Mouse (Mus musculus) heart, embryonic 11.5 days (tissue): ENCODE results near the gene Tmem128. TPM values are rescaled to one million over a fixed set of nuclear protein-coding genes. Genes with fewer than 3 reads are reported as not detected.

Source experiments
- ATAC-seq: fragments of 200-750 bp; cut with Nextera tagmentation; replicated peaks from 2 replicates; pipeline ENCODE4 v1.8.0; 2017; ENCODE audit warnings: moderate library complexity; ENCODE audit not compliant: insufficient number of reproducible peaks, low FRiP score, low TSS enrichment
- H3K27ac ChIP-seq: fragments of 300-500 bp; sonication (generic); 2 replicates; pipeline ENCODE4 v1.5.1; 2014; ENCODE audit warnings: mild to moderate bottlenecking, low read depth, low read length
- H3K27me3 ChIP-seq: fragments of 300-500 bp; sonication (generic); 2 replicates; pipeline ENCODE4 v1.6.1; 2014; ENCODE audit warnings: mild to moderate bottlenecking, low read length, mixed read lengths; ENCODE audit not compliant: control insufficient read depth, insufficient read depth
- H3K36me3 ChIP-seq: fragments of 300-500 bp; sonication (generic); 2 replicates; pipeline ENCODE4 v1.6.1; 2014; ENCODE audit warnings: mild to moderate bottlenecking, low read length, moderate library complexity, mixed read lengths; ENCODE audit not compliant: control insufficient read depth, insufficient read depth
- H3K4me1 ChIP-seq: fragments of 300-500 bp; sonication (generic); 2 replicates; pipeline ENCODE4 v1.6.1; 2014; ENCODE audit warnings: low read length; ENCODE audit not compliant: control insufficient read depth, insufficient read depth
- H3K4me2 ChIP-seq: fragments of 300-500 bp; sonication (generic); 2 replicates; pipeline ENCODE4 v1.6.1; 2014; ENCODE audit warnings: mild to moderate bottlenecking, moderate library complexity
- H3K4me3 ChIP-seq: fragments of 300-500 bp; sonication (generic); 2 replicates; pipeline ENCODE4 v1.5.1; 2014; ENCODE audit warnings: low read depth, low read length
- H3K9ac ChIP-seq: fragments of 300-500 bp; sonication (generic); 2 replicates; pipeline ENCODE4 v1.6.1; 2014; ENCODE audit warnings: mild to moderate bottlenecking, low read depth, low read length, moderate library complexity
- H3K9me3 ChIP-seq: fragments of 300-500 bp; sonication (generic); replicated peaks from 2 replicates; pipeline ENCODE4 v1.6.1; 2016; ENCODE audit warnings: low read length; ENCODE audit not compliant: control insufficient read depth
- whole genome bisulfite sequencing: fragments of 180-500 bp; shearing (Covaris S2); extraction: QIAGEN DNeasy Blood & Tissue Kit; methylation state at CpG from one replicate; pipeline ENCODE4 v1.1.7; 2014; ENCODE audit not compliant: insufficient replicate concordance; 5-methylcytosine and 5-hydroxymethylcytosine counted together
- polyA plus RNA-seq: library from polyadenylated mRNA; unstranded; fragments of >200 nt; fragmentation: Nextera tagmentation; extraction: Ambion mirVana; gene quantifications from 2 replicates; pipeline ENCODE4 v1.2.1, GENCODE M21; 2014

Tmem128 gene
- polyA plus RNA-seq, 1 experiment from 2014 or later: 50.7 TPM

DNA sequence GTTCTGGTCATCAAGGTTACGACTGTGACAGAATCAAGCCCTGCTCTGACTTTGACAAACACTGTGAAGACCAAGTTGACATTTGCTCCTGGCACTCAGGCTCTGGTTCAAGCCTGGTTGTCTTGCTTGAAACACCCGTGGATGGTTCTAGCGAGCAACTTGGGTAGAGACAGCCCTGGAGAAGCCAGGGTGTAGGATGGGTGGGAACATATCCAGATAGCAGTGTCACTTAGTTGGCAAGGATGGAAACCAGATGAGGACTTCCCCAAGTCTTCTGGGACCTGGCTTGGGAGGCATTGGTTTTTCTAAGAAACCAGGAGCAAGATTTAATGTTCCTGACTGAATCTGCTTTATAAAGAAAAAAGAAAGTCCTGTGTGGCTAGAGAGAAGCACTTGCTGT lies 11.0 kb downstream of the Tmem128 start:
- H3K27me3 ChIP-seq: peaks cover 27% of the 10 kb centered on the region
- H3K9ac ChIP-seq: no peak overlapping the region
- no peak overlapping the region for H3K4me3 ChIP-seq
- peaks cover 2% of the 10 kb centered on the region; the same call in 1 of the 2 replicates for H3K36me3 ChIP-seq
- no peak for ATAC-seq
- no peak overlapping the region for H3K27ac ChIP-seq
- H3K4me1 ChIP-seq: no peaks in the 10 kb centered on the region
- 87% methylated on average over 3 of the region's 3 CpGs for WGBS
- H3K4me2 ChIP-seq: no peak overlapping the region
- H3K9me3 ChIP-seq: no peaks in the 10 kb centered on the region

DNA sequence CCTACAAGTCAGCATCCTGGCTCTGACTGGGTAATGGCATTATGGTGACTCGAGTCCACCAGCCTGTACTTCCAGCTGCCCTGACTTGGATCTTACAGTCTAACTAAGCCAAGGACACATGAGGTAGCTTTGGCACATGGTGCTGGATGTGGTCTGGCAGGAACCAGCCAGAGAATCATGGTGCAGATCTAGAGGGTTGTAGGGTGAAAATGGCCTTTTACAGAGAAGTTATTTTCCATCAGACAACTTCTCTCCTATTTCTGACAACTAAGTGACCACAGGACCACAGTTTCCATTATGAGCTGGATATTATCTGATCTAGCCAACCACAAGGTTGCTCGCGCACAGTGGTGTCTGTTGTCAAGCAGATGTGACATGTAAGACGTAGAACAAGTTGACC lies 13.8 kb downstream of the Tmem128 start:
- no peak overlapping the region for H3K27ac ChIP-seq
- 77% methylated on average over 4 of the region's 4 CpGs for WGBS
- H3K27me3 ChIP-seq: peaks cover 55% of the 10 kb centered on the region
- no peaks in the 10 kb centered on the region; the same call in 1 of the 2 replicates for H3K36me3 ChIP-seq
- peaks cover 13% of the 10 kb centered on the region for H3K4me1 ChIP-seq
- no peak overlapping the region for H3K4me3 ChIP-seq
- no peak for ATAC-seq
- H3K9ac ChIP-seq: no peak overlapping the region
- H3K9me3 ChIP-seq: no peaks in the 10 kb centered on the region
- H3K4me2 ChIP-seq: no peak overlapping the region

GRCm38 (mm10) chr5:38275771-38276170 lies 15.8 kb downstream of the Tmem128 start, which contains the start of gene Otop1:
Gene Otop1, plus strand, starts transcription at chr5:38275972.
- no peaks in the 10 kb centered on the region for H3K9me3 ChIP-seq
- ATAC-seq: no peak
- peaks cover 69% of the 10 kb centered on the region for H3K27me3 ChIP-seq
- H3K4me2 ChIP-seq: peak within 1 kb of the TSS; percentile 25
- no peak within 1 kb of the TSS for H3K9ac ChIP-seq
- no peak within 1 kb of the TSS for H3K27ac ChIP-seq
- WGBS: 7% methylated on average over 4 of the region's 4 CpGs
- H3K4me1 ChIP-seq: peaks cover 13% of the 10 kb centered on the region
- H3K4me3 ChIP-seq: peak within 1 kb of the TSS; percentile 35; the same call in 1 of the 2 replicates
- no peaks in the 10 kb centered on the region for H3K36me3 ChIP-seq

- no peak overlapping the region; the same call in 1 of the 2 replicates for H3K4me3 ChIP-seq
- peaks cover 70% of the 10 kb centered on the region for H3K27me3 ChIP-seq
- no peak for ATAC-seq
- no peaks in the 10 kb centered on the region for H3K36me3 ChIP-seq
- H3K27ac ChIP-seq: no peak overlapping the region
- H3K9me3 ChIP-seq: no peaks in the 10 kb centered on the region
- 3% methylated on average over 19 of the region's 19 CpGs for WGBS
- H3K9ac ChIP-seq: no peak overlapping the region
- H3K4me2 ChIP-seq: peak overlapping the region; percentile 25
- peaks cover 13% of the 10 kb centered on the region for H3K4me1 ChIP-seq
Measured at GRCm38 (mm10) chr5:38276451-38276850, 16.5 kb downstream of the Tmem128 start.

GRCm38 (mm10) chr5:38277098-38277866 lies 17.3 kb downstream of the Tmem128 start:
- H3K4me3 ChIP-seq: peak overlapping the region; percentile 35
- 0 out of 2 replicates have a peak, but pooled peaks have one; percentile 5 for ATAC-seq
- H3K9me3 ChIP-seq: no peaks in the 10 kb centered on the region
- no peak overlapping the region for H3K9ac ChIP-seq
- H3K36me3 ChIP-seq: no peaks in the 10 kb centered on the region
- peak overlapping the region; percentile 59 for H3K4me2 ChIP-seq
- H3K4me1 ChIP-seq: peaks cover 13% of the 10 kb centered on the region
- no peak overlapping the region for H3K27ac ChIP-seq
- under 1% methylated on average over 65 of the region's 65 CpGs for WGBS
- peaks cover 70% of the 10 kb centered on the region for H3K27me3 ChIP-seq

GRCm38 (mm10) chr5:38277936-38278600 lies 18.1 kb downstream of the Tmem128 start:
- H3K27ac ChIP-seq: no peak overlapping the region
- H3K4me2 ChIP-seq: no peak overlapping the region; the same call in 1 of the 2 replicates
- 9% methylated on average over 12 of the region's 12 CpGs for whole genome bisulfite sequencing
- peaks cover 13% of the 10 kb centered on the region for H3K4me1 ChIP-seq
- no peak overlapping the region; the same call in 1 of the 2 replicates for H3K4me3 ChIP-seq
- H3K27me3 ChIP-seq: peaks cover 70% of the 10 kb centered on the region
- no peaks in the 10 kb centered on the region for H3K9me3 ChIP-seq
- no peak overlapping the region for H3K9ac ChIP-seq
- no peak for ATAC-seq
- no peaks in the 10 kb centered on the region for H3K36me3 ChIP-seq

- Histone ChIP-seq H3K9me3 (no peaks in the 10 kb centered on the region), H3K4me2 (no peak overlapping the region), H3K9ac (no peak overlapping the region), H3K36me3 (no peaks in the 10 kb centered on the region), H3K27ac (no peak overlapping the region), H3K4me1 (peaks cover 13% of the 10 kb centered on the region), H3K27me3 (peaks cover 52% of the 10 kb centered on the region), H3K4me3 (no peak overlapping the region)
- WGBS: 44% methylated on average over 1 of the region's 1 CpGs
- no peak for ATAC-seq
Measured at GRCm38 (mm10) chr5:38280075-38280474, 20.1 kb downstream of the Tmem128 start.

GRCm38 (mm10) chr5:38285724-38286123 lies 25.7 kb downstream of the Tmem128 start:
- Histone ChIP-seq H3K9me3 (no peaks in the 10 kb centered on the region), H3K27ac (no peak overlapping the region), H3K27me3 (peaks cover 2% of the 10 kb centered on the region), H3K9ac (no peak overlapping the region), H3K4me2 (no peak overlapping the region), H3K36me3 (no peaks in the 10 kb centered on the region), H3K4me1 (no peaks in the 10 kb centered on the region), H3K4me3 (no peak overlapping the region)
- 60% methylated on average over 9 of the region's 9 CpGs for WGBS
- ATAC-seq: no peak
